Mouse (Mus musculus) E14TG2a.4 (cell line): ENCODE measurements around the gene Prkn.

ENCODE experiments used
- CTCF ChIP-seq: conservative IDR thresholded peaks from 2 replicates; pipeline ENCODE4 v1.5.1; 2014; ENCODE audit warnings: low read length
- NANOG ChIP-seq: IDR thresholded peaks from 2 replicates; pipeline ENCODE4 v1.6.1; 2014; ENCODE audit warnings: borderline replicate concordance, low read length, mixed read lengths

- TF ChIP-seq CTCF = no peak
- TF ChIP-seq NANOG = no peak
Measured at GRCm38 (mm10) chr17:11767301-11767700, 927.1 kb downstream of the Prkn start.
